Mouse (Mus musculus) intestine, postnatal 0 days (tissue): Measurements from ENCODE around the gene Pnmal1. TPM values are rescaled to one million over a fixed set of nuclear protein-coding genes. Genes with fewer than 3 reads are reported as not detected.

Source experiments
- ATAC-seq: fragments of 200-750 bp; cut with Nextera tagmentation; 2 replicates; pipeline ENCODE4 v1.8.0; 2017; ENCODE audit warnings: mild to moderate bottlenecking, moderate TSS enrichment, moderate library complexity
- H3K27ac ChIP-seq: fragments of 300-500 bp; sonication (generic); 2 replicates; pipeline ENCODE4 v1.5.1; 2014; ENCODE audit warnings: mild to moderate bottlenecking, low read depth, low read length, moderate library complexity
- H3K27me3 ChIP-seq: fragments of 300-500 bp; sonication (generic); replicated peaks from 2 replicates; pipeline ENCODE4 v1.6.1; 2014; ENCODE audit warnings: low read length, mixed read lengths; ENCODE audit not compliant: control insufficient read depth, insufficient read depth
- H3K36me3 ChIP-seq: fragments of 300-500 bp; sonication (generic); 2 replicates; pipeline ENCODE4 v1.6.1; 2014; ENCODE audit warnings: mild to moderate bottlenecking, moderate library complexity; ENCODE audit not compliant: control insufficient read depth, insufficient read depth
- H3K4me1 ChIP-seq: fragments of 300-500 bp; sonication (generic); replicated peaks from 2 replicates; pipeline ENCODE4 v1.6.1; 2014; ENCODE audit warnings: antibody characterized with exemption, low read length, mixed read lengths; ENCODE audit not compliant: control insufficient read depth, insufficient read depth
- H3K4me2 ChIP-seq: fragments of 300-500 bp; sonication (generic); replicated peaks from 2 replicates; pipeline ENCODE4 v1.6.1; 2014; ENCODE audit warnings: low read depth, mild to moderate bottlenecking, moderate library complexity
- H3K4me3 ChIP-seq: fragments of 300-500 bp; sonication (generic); 2 replicates; pipeline ENCODE4 v1.5.1; 2014; ENCODE audit warnings: low read depth, low read length
- H3K9ac ChIP-seq: fragments of 300-500 bp; sonication (generic); 2 replicates; pipeline ENCODE4 v1.6.1; 2014; ENCODE audit warnings: mild to moderate bottlenecking, low read depth, low read length
- H3K9me3 ChIP-seq: fragments of 300-500 bp; sonication (generic); 2 replicates; pipeline ENCODE4 v1.6.1; 2016; ENCODE audit warnings: mixed run types; ENCODE audit not compliant: control insufficient read depth
- CTCF ChIP-seq: sonication (generic); IDR thresholded peaks from 2 replicates; pipeline ENCODE4 v1.5.1; 2016; ENCODE audit warnings: low read depth, mild to moderate bottlenecking, control low read depth, antibody characterized with exemption, moderate library complexity
- WGBS: fragments of 180-500 bp; shearing (Covaris S2); extraction: QIAGEN DNeasy Blood & Tissue Kit; methylation state at CpG from one replicate; pipeline ENCODE4 v1.1.7; 2014; 5-methylcytosine and 5-hydroxymethylcytosine counted together
- polyA plus RNA-seq: library from polyadenylated mRNA; unstranded; fragments of >200 nt; fragmentation: Nextera tagmentation; extraction: Ambion mirVana; gene quantifications from 2 replicates; pipeline ENCODE4 v1.2.1, GENCODE M21; 2015

The Pnmal1 gene
- 2.0 and 2.2 TPM in 2 replicates for polyA plus RNA-seq

DNA sequence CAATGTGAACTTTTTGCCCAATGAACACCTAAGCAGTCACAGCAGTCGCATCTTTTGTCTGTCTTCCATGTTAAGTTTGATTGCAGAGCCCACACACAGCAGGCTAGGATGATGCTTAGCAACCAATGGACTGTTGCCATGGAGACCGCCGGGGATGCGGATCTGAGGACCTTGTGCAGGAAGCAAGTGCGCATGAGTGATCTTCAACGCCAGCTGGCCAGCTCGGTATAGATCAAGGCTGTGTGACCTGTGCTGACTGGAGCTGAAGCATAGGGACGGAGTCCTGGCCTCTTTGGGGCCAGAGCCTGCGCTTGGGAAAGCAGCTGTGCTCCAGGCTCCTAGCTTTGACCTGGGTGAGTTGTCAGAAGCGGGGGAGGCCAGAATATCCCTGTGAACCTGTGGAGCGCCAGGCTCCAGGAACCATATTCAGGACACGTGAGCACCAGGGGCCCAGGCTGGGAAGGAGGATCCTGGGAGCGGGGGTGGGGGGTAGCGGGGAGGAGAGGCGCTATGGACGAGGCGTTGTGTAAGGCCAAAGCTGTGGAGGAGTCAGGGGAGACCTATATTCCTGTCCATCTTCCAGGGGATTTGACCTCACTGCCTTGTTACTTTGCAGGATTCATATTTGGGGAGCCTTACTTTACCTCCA, at the start of gene Pnmal1:
Gene Pnmal1, plus strand, starts transcription at position 141 of the 649 bp plus-strand sequence.
- H3K36me3 ChIP-seq: no peaks in the 10 kb centered on the region
- WGBS: 33% methylated on average over 17 of the region's 17 CpGs
- no peak within 1 kb of the TSS for H3K4me2 ChIP-seq
- ATAC-seq: peak; percentile 36; the same call in 1 of the 2 replicates
- H3K27ac ChIP-seq: no peak within 1 kb of the TSS
- H3K9ac ChIP-seq: no peak within 1 kb of the TSS
- TF ChIP-seq CTCF: no peak
- no peaks in the 10 kb centered on the region for H3K9me3 ChIP-seq
- H3K4me1 ChIP-seq: no peaks in the 10 kb centered on the region
- no peak within 1 kb of the TSS for H3K4me3 ChIP-seq
- no peaks in the 10 kb centered on the region for H3K27me3 ChIP-seq

GRCm38 (mm10) chr7:16909909-16910308, 49.6 kb upstream of the Pnmal1 start:
- Histone ChIP-seq H3K9ac (no peak overlapping the region), H3K4me3 (no peak overlapping the region), H3K9me3 (no peaks in the 10 kb centered on the region), H3K27ac (no peak overlapping the region), H3K4me2 (no peak overlapping the region), H3K36me3 (peaks cover 8% of the 10 kb centered on the region; the same call in 1 of the 2 replicates), H3K4me1 (no peaks in the 10 kb centered on the region), H3K27me3 (no peaks in the 10 kb centered on the region)
- TF ChIP-seq CTCF: no peak
- no peak for ATAC-seq
- 52% methylated on average over 10 of the region's 10 CpGs for whole genome bisulfite sequencing

GRCm38 (mm10) chr7:16911904-16912303, 47.6 kb upstream of the Pnmal1 start:
- no peak for TF ChIP-seq CTCF
- H3K4me1 ChIP-seq: no peaks in the 10 kb centered on the region
- 76% methylated on average over 3 of the region's 3 CpGs for WGBS

DNA sequence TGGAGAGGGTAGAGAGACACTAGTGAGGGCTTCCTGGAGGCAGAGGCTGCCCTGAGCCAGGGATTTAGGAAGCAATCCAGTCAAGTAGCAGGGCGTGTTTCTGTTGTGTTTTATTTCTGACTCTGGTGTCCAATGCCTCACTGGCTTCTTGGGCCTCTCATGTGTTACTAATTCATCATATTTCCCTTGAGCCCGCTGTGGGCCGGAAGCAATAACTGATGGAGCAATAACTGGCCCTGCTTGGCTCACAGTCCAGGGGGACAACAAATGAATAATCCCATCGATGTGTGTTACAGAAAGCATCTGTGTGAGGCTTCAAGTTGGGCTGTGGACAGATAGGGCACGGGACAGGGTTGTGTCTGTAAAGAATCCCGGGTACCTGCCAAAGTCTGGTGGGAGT, 47.1 kb upstream of the Pnmal1 start:
- no peaks in the 10 kb centered on the region for H3K27me3 ChIP-seq
- peaks cover 31% of the 10 kb centered on the region for H3K36me3 ChIP-seq
- no peak overlapping the region for H3K4me3 ChIP-seq
- no peaks in the 10 kb centered on the region for H3K4me1 ChIP-seq
- no peak overlapping the region for H3K9ac ChIP-seq
- no peak overlapping the region for H3K27ac ChIP-seq
- no peak overlapping the region for H3K4me2 ChIP-seq
- H3K9me3 ChIP-seq: no peaks in the 10 kb centered on the region
- ATAC-seq: no peak
- WGBS: 55% methylated on average over 6 of the region's 6 CpGs
- no peak for TF ChIP-seq CTCF

More at GRCm38 (mm10) chr7:16911904-16912303, 47.6 kb upstream of the Pnmal1 start:
- Histone ChIP-seq H3K9ac (no peak overlapping the region), H3K27ac (no peak overlapping the region), H3K4me2 (no peak overlapping the region), H3K36me3 (peaks cover 26% of the 10 kb centered on the region), H3K4me3 (no peak overlapping the region), H3K27me3 (no peaks in the 10 kb centered on the region), H3K9me3 (no peaks in the 10 kb centered on the region)
- ATAC-seq: no peak

- ATAC-seq: peak; percentile 57
These were observed 45.5 kb upstream of the Pnmal1 start for GRCm38 (mm10) chr7:16913806-16914452.

DNA sequence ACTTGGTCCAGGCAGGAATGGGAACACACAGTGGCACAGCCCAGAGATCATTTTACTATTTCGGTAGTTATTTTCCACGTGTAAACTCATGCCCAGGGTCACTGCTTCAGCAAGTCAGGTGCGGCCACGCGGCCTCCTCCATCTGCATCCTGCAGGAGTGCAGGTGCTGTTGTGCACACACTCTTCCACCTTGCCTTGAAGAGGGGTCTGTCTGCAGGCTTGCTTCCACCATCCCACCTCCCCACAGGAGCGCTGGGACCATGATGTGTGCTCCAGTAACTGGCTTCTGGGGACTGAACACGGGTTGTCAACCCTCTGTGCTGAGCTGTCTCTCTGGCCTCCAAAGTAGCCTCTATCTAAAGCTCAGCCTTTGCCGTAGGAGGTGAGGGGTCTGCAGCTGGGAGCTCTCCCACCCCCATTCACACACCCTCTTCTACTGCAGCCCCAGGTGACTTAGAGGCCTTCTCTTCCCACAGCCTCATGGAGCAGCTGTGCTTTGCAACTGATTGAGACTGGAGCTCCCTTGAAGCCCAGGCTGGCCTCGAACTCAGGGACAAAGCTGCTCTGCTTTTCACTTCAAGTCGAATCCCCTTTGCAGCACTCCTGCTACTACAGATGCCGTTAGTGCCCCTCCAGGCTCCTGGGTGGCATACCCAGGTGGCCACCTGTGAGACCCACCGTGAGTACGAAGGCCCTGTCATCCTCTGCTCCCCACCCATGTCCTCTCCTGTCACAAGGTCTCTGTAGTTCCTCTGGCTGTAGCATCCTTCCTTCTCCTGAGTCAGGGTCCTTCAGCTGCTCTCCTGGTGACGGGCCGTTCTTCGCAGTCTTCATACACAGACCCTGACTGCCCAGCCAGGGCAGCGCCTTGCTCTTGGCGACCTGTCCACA, 44.8 kb upstream of the Pnmal1 start:
- ATAC-seq: 0 out of 2 replicates have a peak, but pooled peaks have one; percentile 6
- WGBS: 82% methylated on average over 18 of the region's 18 CpGs
- Histone ChIP-seq H3K4me3 (no peak overlapping the region), H3K36me3 (peaks cover 48% of the 10 kb centered on the region), H3K4me1 (no peaks in the 10 kb centered on the region), H3K4me2 (no peak overlapping the region), H3K9me3 (no peaks in the 10 kb centered on the region), H3K27ac (no peak overlapping the region), H3K27me3 (no peaks in the 10 kb centered on the region), H3K9ac (no peak overlapping the region)
- no peak for TF ChIP-seq CTCF

More at GRCm38 (mm10) chr7:16913806-16914452, 45.5 kb upstream of the Pnmal1 start:
- Histone ChIP-seq H3K9ac (no peak overlapping the region), H3K4me2 (no peak overlapping the region), H3K9me3 (no peaks in the 10 kb centered on the region), H3K4me1 (no peaks in the 10 kb centered on the region), H3K4me3 (no peak overlapping the region), H3K27me3 (no peaks in the 10 kb centered on the region), H3K27ac (no peak overlapping the region), H3K36me3 (peaks cover 46% of the 10 kb centered on the region)
- 30% methylated on average over 10 of the region's 10 CpGs for WGBS
- TF ChIP-seq CTCF: peak; percentile 95
